Mouse (Mus musculus): ENCODE measurements around the gene Sbk2. TPM values are rescaled to one million over a fixed set of nuclear protein-coding genes. Genes with fewer than 3 reads are reported as not detected.
A peak's percentile ranks its signal among the peaks of the same experiment; 100 is the strongest.

Gene Sbk2
- total RNA-seq, 2 experiments from 2014 or later: 0.59 TPM; not detected in 1

DNA sequence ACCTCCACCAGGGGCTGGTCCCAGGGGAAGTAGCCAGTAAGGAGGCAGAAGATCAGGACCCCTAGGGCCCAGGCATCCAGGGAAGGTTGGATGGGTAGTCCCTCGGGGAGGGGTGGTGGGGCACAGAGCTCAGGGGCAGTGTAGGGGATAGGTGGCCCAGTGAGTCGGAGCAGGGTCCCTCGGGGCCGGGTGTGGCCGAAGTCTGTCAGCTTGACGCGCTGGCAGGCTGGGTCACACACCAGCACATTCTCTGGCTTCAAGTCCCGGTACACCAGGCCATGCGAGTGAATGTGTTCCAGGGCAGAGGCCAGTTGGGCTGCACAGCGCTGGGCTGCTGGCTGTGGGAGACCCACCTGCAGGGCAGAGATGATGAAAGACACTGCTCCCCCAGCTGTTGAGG lies 6.8 kb downstream of the Sbk2 start:
- no peak for DNase-seq (ENCODE audit: extremely low spot score in 1 of 2, low spot score in 1 of 2)

DNA sequence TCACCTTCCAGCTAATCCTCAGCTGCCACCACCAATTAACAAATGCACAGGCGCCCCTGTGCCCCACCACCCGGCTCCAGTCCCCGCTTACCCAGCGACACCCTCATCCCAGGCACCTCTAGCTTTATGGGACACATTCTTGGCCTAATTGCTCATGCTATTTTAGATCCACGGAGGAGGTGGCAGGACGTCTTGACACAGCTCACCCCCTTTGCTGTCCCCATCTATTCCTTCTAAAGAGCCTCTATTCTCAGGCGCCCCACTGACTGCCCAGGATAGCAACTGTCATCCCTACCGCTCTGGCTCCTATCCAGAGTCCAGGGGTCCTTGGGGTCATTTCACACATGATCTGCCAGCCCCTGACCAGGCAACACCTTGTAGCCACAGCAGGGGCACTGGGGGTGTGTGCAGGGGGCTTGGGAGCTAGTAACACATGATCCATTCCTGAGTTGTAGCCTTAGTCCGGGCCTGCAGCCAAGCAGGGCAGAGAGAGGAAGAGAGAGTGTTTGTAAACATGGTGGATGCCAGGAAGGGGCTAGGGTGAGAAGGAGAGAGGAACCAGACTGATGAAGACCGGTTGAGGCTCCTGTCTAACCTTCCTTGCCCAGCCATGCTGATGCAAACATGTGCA lies 10.3 kb downstream of the Sbk2 start:
- no peak for DNase-seq (ENCODE audit: extremely low spot score in 1 of 2, low spot score in 1 of 2)

DNA sequence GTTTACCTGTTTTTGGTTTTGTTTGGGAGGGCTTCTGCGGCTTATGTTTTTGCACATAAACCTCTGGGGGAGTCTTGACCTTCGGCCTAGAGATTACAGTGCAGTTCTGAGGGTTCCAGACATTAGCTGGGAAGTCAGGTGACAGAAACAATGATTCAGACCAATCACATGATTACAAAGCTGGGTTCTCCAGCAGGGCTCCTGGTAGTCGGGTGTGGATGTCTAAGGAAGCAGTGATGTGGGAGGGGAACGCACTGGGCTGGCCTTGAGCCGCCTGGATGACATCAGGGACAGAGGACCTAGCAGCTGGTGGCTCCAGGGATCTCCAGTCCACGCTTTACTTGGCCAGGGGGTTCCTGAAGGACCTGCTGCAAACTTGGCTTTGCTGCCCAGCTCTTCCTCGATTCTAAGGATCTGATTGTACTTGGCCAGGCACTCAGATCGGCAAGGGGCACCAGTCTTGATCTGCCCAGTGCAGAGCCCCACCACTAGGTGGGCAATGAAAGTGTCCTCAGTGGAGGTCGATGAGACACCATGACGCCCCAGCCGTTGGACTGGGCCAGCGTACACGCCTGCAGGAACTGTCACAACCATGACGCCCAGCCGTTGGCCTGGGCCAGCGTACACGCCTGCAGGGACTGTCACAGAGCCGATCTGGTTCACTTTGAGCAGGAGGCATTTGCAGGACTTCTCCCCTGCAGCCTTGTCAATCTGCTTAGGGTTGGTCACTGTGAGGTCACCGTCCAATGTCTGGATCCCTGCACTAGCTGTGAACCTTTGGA lies 13.5 kb downstream of the Sbk2 start:
- no peak for DNase-seq (ENCODE audit: extremely low spot score in 1 of 2, low spot score in 1 of 2)

DNA sequence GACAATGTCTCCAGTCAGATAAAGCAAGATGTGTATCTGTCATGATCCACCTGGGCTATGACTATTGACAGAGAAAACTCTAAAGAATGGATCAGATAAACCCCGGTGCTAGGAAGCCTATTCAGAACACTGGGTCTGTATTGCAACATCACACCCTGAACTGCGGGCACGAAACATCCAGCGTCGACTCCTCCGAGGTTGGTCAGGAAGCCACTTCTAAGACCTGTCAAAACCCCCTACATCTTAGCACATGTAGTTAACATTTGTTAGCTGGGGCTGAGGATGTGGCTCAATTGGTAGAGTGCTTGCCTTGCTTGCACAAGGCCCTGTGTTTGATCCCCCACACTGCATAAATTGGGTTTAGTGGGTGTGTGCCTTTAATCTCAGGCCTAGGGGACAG lies 15.8 kb downstream of the Sbk2 start:
- DNase-seq (ENCODE audit: extremely low spot score in 1 of 2, low spot score in 1 of 2): no peak

DNA sequence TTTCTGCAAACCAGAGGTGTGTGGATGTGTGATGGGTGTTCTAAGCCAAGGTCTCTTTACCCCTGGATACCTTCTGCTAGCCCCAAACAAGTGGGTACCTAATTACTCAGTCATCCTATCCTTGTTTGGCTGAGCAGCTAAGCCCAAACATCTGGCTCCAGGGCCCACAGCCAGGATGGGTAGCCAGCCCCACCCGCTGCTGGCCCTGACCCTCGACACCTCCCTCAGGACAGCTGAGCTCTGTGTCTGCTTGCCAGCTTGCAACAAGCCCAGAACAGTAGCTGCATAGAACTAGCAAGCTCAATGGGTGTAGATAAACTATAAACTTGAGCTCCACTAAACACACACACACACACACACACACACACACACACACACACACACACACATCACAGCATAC lies 16.4 kb downstream of the Sbk2 start:
- DNase-seq (ENCODE audit: extremely low spot score in 1 of 2, low spot score in 1 of 2): no peak

DNA sequence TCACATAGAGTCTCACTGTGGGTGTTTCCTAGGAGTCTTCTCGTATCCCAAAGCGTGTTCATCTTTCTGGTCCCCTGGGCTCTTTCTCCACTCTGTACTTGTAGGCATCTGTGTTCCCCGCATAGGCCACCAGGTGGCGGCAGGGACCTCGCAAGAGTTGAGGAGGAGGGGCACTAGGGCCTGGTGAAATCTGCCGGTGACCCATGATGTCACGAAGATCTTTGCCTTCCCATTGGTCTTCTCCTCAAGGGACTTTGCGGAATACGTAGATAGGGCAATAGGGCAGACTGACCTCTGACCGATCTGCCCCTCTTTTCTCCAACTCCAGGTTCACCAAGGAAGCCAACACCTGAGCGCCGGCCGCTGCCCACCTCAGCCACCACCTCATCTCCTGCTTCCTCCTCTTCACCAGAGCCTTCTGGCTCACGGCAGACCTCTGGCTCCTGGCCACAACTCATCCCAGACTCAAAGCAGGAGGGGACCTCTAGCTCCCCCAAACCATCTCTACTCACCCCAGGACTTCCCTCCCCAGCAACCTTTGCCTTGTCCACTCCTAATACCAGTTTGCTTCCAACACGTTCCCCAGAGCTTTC lies 20.9 kb downstream of the Sbk2 start:
- peak; percentile 92 to 95 for DNase-seq (ENCODE audit: extremely low spot score in 1 of 2, low spot score in 1 of 2)

DNA sequence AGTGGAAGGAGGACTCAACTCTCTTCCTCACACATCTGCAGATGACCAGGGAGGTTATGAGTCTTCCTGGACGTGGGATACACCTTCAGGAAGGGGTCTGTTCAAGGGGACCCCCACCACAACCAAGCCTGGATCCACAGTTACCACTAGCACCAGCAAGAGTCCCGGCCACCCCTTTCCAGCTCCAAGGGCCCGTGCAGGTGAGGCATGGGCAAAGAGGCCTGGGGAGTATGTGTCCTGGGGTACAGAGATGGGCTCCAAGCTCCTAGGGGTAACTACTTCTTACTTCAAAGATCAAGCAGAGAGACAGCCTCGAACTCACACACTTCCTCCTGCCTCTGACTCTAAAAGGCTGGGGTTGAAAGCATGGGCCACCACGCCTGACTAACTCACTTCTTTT lies 21.5 kb downstream of the Sbk2 start:
- DNase-seq (ENCODE audit: extremely low spot score in 1 of 2, low spot score in 1 of 2): no peak

DNA sequence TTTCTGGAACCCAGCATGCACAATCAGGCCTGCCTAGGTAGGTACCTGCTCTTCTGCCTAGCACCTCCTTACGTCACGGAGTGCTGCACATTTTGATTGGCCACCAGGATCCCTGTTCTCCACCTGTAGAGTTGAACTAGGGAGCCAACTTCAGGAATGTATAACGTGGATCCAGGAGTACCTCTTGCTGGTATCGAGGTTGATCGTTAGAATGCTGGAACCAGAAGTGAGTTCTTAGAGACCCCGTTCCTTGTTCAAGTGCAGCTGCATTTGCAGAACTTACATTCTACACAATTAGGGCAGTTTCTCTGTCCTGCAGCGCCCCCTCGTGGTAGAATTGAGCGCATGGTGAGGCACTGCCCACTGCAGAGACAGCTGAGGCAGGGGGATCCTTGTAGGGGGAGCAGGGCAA lies 24.1 kb downstream of the Sbk2 start:
- peak; percentile 77 to 92 for DNase-seq (ENCODE audit: extremely low spot score in 1 of 2, low spot score in 1 of 2)

DNA sequence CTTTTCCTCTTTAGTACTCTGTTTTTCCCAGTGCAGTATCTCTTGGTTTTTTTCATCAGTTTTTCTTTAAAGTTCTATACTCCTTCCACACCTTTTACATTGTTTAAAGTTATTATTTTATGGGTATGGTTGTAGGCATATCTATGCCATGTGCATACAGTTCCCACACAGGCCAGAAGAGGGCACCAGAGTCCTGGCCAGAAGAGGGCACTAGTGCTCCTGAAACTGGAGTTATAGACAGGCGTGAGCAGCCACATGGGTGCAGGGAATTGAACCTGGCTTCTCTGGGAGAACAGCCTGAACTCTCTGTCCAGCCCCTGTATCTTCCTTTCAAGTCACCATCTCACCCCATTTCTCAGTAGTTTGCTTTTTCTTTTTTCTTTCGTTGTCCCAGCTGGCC lies 25.8 kb downstream of the Sbk2 start:
- peak in 1 of 2 experiments; percentile 77 for DNase-seq (ENCODE audit: extremely low spot score in 1 of 2, low spot score in 1 of 2)

DNA sequence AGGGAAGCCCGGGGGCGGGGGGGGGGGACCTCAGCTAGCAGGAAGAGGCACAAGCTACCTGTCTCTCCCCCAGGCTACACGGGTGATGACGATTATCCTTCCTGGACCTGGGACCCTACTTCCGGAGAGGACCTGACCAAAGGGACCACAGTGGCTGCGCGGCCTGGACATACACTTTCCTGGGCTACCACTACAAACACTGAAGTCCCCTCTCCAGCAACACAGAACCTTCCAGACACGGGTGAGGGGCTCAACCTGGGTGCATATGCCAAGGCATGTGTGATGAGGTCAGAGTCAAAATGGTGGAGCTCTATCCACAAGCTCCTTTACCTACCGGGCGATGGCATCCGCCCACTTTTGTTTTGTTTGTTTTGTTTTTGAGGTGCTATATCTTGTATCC lies 26.8 kb downstream of the Sbk2 start:
- DNase-seq (ENCODE audit: extremely low spot score in 1 of 2, low spot score in 1 of 2): no peak

DNA sequence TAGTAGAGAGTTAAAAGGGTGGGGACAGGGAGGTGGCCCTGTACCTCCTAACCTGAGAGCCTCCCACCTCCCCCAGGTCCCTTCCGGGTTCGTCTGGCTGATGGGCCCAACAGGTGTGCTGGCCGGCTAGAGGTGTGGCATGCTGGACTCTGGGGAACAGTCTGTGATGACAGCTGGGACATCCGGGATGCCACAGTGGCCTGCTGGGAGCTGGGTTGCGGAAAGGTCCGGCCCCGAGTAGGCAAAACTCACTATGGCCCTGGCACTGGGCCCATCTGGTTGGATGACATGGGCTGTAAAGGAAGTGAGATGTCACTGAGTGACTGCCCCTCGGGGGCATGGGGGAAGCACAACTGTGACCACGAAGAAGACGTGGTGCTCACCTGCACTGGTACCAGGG lies 27.4 kb downstream of the Sbk2 start:
- DNase-seq (ENCODE audit: extremely low spot score in 1 of 2, low spot score in 1 of 2): no peak

DNA sequence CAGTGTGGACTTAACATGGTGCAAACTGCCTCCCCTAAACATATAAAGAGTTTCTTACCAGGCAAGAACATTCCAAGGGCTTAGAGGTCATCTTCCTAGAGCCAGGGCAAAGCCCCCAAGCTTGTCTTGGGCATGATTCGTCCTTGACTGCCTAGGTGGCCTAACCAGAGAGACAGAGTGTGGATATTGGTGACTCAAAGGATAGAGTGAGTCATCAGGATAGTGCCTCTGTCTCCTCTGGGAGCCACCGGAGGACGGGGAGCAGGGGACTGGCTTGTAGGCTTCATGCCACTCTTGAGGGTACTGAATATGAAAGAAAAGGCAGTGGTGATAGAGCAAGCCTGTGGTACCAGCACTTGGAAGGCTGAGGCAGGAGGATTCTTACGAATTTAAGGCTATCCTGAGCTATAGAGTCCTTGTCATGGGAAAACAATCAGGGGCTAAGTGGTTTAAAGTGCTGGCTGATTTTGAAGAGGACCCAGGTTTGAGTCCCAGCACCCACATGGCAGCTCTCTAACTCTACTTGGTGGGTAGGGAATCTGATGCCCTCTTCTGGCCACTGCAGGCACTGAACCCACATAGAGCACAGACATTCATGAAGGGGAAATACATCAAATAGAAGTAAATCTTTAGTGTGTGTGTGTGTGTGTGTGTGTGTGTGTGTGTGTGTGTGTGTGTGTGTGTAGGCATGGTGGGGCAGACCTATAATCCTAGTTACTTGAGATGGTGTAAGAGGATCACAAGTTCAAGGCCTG lies 29.9 kb downstream of the Sbk2 start:
- no peak for DNase-seq (ENCODE audit: extremely low spot score in 1 of 2, low spot score in 1 of 2)

DNA sequence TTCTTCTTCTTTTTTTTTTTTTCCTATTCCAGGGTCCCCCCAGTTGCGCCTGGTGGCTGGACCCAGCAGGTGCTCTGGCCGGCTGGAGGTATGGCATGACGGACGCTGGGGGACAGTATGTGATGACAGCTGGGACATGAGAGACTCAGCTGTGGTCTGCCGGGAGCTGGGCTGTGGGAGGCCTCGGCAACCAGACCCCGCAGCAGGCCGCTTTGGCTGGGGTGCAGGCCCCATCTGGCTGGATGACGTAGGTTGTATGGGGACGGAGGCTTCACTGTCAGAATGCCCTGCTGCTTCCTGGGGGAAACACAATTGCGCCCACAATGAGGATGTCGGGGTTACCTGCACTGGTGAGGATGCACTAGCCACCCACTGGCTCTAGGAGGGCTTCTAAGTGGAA lies 31.1 kb downstream of the Sbk2 start:
- DNase-seq (ENCODE audit: extremely low spot score in 1 of 2, low spot score in 1 of 2): no peak

DNA sequence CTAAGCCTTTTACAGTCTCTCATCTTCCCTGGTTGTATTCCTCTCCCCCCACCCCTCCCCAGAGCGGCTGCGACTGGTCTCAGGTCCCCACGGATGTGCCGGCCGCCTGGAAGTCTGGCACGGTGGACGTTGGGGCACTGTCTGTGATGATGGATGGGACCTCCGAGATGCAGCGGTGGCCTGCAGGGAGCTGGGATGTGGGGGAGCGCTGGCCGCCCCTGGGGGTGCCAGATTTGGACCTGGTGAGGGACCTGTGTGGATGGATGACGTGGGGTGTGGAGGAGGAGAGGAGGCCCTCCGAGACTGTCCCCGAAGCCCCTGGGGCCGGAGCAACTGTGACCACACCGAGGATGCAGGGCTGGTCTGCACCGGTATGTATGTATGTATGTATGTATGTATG lies 35.9 kb downstream of the Sbk2 start:
- DNase-seq (ENCODE audit: extremely low spot score in 1 of 2, low spot score in 1 of 2): no peak

DNA sequence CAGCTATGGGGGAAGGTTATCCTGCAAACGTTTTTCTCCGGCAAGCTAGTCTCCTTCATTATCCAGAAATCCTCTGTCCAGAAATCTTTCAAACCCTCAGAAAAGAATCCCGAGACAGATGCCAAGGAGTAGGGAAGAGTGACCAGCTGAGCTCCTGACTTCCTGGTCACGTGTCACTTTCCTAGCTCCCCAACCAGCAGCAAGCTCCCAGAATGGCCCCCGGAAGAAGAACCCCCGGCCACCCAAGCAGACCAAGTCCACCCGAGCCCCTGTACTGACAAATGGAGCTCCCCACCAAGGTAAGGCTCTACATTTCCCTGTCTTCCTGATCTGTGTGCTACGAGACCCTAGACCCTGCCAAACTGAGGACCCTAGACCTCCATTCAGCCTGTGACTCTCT lies 36.5 kb downstream of the Sbk2 start:
- DNase-seq (ENCODE audit: extremely low spot score in 1 of 2, low spot score in 1 of 2): no peak

DNA sequence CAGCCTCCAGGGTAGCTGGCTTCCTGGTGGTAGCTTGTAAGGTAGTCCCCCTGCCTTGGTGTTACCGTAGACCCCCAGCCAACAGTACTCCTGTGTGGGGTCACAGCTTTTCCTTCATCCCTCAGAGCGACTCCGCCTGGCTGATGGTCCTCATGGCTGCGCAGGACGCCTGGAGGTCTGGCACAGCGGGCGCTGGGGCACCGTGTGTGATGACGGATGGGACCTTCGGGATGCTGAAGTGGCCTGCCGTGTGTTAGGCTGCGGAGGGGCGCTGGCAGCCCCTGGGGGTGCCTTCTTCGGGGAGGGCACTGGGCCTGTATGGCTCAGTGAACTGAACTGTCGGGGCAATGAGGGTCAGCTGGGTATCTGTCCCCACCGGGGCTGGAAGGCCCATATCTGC lies 37.4 kb downstream of the Sbk2 start:
- DNase-seq (ENCODE audit: extremely low spot score in 1 of 2, low spot score in 1 of 2): no peak

DNA sequence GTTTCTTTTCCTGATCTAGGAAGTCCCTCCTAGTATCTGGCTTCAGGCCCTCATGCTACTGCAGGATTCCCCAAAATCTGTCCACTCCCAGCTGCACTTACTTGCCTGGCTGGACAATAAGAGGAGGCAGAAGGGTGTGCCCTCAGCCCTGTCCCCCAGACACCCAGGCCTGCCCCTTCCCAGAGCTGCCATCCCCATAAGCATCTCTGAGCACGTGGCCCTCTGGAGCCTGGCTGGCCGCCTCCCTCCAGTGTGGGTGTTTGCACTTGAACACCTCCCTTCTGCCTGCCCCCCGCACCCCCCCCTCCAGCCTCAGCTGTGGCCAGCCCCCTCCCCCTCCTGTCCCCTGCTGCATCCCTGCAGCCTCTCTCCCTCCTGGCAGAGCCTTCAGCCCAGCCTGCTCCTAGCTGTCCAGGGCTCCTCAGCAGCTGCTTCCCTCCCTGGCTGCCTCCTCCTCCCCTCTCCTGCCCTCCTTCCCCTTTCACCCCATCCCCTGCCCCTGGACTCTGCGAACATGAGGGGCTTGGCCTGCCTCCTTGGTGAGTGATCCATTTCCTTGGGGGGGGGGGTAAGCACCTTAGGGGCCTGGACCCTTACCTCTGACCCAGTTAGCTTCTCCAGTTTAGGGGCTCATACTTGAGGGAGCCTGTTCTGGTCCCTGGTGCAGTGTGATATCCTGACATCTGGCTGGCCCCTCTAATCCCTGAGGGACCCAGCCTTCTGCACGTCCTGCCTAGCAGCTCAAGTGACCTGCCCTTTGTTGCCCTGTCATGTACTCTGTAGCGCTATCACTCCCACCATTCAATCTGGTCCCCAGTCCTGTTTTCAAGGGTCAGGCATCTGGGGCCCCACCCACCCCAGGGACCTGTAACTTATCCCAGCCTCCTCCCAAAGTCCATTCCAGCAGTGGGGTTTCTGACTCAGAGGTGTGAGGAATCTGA lies 38.5 kb downstream of the Sbk2 start, which contains the start of gene Ssc5d:
Ssc5d (plus strand) TSS at position 345 of the 941 bp plus-strand sequence.
- no peak for DNase-seq (ENCODE audit: extremely low spot score in 1 of 2, low spot score in 1 of 2)

DNA sequence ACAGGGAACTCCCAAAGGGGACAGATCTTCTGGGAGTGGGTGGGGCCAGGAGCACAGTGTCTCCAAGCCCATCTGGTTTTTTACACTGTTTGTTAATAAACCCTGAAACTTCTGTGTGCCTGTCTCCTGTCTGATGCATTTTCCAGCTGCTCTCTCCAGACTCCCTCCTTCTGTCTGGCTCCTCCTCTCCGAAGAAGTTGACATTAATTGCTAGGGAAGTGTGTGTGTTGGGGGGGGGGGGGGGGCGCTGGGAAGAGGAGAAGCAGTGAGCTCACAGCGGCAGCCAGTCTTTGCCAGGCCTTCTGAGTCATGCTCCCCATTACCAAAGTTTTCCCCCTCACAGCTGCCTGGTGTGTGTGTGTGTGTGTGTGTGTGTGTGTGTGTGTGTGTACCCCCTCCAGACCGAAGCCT lies 39.3 kb downstream of the Sbk2 start:
- no peak for DNase-seq (ENCODE audit: extremely low spot score in 1 of 2, low spot score in 1 of 2)

DNA sequence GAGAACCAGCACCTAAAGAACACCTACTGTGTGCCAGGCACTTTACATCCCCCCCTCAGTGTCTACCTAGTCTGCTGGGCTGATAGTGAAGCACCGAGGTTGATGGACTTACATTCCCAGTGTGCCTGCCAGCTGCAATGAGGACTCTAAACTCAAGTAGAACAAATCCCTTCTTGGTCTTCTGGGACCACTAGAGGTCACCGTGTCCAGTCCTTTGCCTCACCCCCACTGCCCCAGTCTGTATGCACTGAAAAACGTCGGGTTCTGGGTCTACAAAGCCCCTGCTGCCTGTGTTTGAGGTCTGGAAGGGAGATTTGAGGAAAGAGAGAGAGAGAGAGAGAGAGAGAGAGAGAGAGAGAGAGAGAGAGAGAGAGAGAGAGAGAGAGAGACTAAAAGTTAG lies 39.7 kb downstream of the Sbk2 start:
- no peak for DNase-seq (ENCODE audit: extremely low spot score in 1 of 2, low spot score in 1 of 2)
